Mouse (Mus musculus): Measurements from ENCODE around the gene Ubtd1.
A peak's percentile ranks its signal among the peaks of the same experiment; 100 is the strongest.

DNA sequence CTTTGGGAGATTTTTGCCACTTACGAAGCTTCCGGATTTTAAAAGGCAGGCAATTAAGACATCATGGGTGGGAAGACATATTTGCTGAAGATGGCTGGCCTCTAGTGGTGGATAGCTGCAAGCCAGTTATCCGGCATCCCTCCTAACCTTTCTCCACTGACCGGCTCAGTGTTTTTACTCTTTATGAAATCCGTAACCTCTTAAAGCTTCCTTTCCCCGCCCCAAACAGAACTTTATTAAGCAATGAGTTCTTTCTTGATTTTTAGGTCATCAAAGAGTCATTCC, 87.6 kb downstream of the Ubtd1 start:
- peak; percentile 91 for TF ChIP-seq CTCF (IDR thresholded peaks at IDR 0.05)
- no peak for TF ChIP-seq POLR2A (IDR thresholded peaks at IDR 0.05; ENCODE audit: insufficient read depth, low read depth, low read length)

Data from heart, adult 2 months (tissue).